Mouse (Mus musculus) stomach, postnatal 0 days (tissue): ENCODE measurements around the gene Nomo1.

Experiments
- CTCF ChIP-seq: IDR thresholded peaks from 2 replicates; pipeline ENCODE4 v1.5.1; 2016; ENCODE audit warnings: antibody characterized with exemption, low read depth, mild to moderate bottlenecking, moderate library complexity
- EP300 ChIP-seq: optimal IDR thresholded peaks from 2 replicates; pipeline ENCODE3; 2016; ENCODE audit warnings: antibody characterized with exemption

DNA sequence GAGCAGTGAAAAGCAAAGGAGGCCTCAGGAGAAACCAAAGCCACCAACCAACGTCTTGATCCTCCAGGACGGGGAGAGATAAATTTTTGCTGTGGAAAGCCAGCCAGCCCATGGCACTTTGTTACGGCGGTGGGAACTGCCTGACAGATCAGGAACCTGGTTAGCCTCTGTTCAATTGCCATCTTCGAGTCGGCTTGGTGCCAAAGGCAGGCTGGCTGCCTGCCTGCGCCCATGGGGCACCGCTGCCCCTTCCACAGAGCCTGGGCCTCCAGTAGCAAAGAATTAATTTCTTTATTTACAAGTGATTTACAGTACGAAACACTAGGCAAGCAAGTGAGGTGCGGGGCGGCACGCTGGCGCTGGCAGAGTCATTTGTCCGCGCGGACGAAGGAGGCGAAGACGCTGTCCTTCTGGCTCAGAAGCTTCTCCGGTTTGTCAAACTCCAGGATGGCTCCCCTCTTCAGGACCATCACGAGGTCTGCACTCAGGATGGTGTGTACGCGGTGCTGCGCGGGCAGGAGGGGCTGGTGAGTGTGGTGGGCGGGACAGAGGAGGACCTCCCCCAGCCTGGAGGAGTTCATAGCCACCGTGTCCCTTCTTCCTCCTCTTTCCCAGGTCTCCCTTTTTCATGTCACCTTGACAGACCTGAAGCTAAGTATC is 70.9 kb downstream of the Nomo1 start:
- TF ChIP-seq EP300 (no peak), CTCF (no peak)
